Mouse (Mus musculus) layer of hippocampus, postnatal 14 days (tissue): Measurements from ENCODE around the gene Ano8. TPM values are rescaled to one million over a fixed set of nuclear protein-coding genes. Genes with fewer than 3 reads are reported as not detected.
A peak's percentile ranks its signal among the peaks of the same experiment; 100 is the strongest.
"Not testable (repeated sequence)": the region's sequence is repeated elsewhere in the genome, so short reads cannot be mapped to it uniquely, and the experiment has no call there.

ENCODE experiments used
- DNase-seq, 2 experiments: peaks; one replicate each; pipeline ENCODE4 v3.0.0; 2021 to 2022; ENCODE audit warnings: low spot score in 2 of 2, mixed read lengths in 1 of 2
- long read RNA-seq, 2 experiments: library from polyadenylated mRNA; stranded (forward); transcript quantifications; one replicate each; pipeline ENCODE4 v2.0.0; 2021
- total RNA-seq, 2 experiments: library from RNA; stranded (reverse); gene quantifications; 2 replicates each; pipeline ENCODE4 v1.2.3; 2021

Ano8 gene
- total RNA-seq: 10 to 100 TPM; 60.1 to 62.4 TPM
- long read RNA-seq, experiment 1, transcript Ano8-201 (17 exons, 3,653 nt): major isoform, 26 of 79 reads
- long read RNA-seq, experiment 1, transcript Ano8-204 (18 exons, 3,785 nt): minor isoform, 6 of 79 reads
- long read RNA-seq, experiment 1, partial matches to known transcripts: 17 of 79 reads
- long read RNA-seq, experiment 1, other reads (novel, unspliced or antisense): 30 of 79 reads
- long read RNA-seq, experiment 2, transcript Ano8-204 (18 exons, 3,785 nt): minor isoform, 6 of 90 reads
- long read RNA-seq, experiment 2, transcript Ano8-201 (17 exons, 3,653 nt): major isoform, 38 of 90 reads
- long read RNA-seq, experiment 2, partial matches to known transcripts: 22 of 90 reads
- long read RNA-seq, experiment 2, other reads (novel, unspliced or antisense): 24 of 90 reads

DNA sequence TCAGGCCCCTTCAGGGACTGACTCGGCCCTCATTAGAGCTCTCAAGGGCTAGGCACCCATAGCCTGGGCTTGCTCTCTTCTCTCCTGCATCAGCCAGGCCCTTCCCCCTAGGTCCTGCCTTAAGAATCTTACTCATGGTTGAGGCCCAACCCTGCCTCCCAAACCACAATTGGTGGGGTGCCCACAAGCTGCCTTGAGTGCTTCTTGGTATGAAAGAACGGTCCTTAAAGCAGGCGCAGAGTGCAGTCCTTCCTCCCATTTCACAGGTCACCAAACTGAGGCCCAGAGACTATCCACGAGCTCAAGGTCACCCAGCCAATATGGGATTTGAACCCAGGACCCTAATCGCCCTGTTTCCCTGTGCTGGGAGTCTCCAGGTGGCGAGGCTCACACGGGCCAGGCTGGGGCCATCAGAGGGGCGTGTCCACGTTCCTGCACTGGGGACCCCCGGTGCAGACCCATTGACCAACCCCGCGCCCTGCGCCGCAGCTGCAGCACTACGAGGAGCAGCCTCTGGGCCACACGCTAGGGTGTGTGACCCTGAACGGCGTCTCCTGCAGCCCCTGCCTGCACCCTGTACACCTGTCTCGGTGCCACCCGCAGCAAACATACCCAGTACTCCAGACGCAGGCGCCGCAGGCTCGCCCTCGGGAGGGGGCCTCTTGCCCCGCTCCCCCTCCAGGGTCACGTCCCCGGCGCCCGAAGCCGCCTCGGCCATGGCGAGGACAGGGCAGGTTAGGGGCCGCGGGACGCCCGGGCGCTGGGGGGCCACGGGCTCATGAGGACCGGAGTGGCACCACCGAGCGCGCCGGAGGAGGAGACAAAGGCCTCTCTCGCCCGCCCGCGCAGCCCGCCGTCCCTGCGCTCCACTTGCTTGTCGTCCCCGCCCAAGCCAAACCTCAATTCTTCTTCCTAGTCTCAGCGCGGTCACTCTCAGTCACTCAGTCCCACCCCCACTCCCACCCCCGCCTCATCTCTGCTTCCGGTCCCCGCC, at the start of gene Ano8:
Ano8 (minus strand) TSS at position 822 of the 994 bp plus-strand sequence.
- peak; percentile 79 to 89 for DNase-seq

DNA sequence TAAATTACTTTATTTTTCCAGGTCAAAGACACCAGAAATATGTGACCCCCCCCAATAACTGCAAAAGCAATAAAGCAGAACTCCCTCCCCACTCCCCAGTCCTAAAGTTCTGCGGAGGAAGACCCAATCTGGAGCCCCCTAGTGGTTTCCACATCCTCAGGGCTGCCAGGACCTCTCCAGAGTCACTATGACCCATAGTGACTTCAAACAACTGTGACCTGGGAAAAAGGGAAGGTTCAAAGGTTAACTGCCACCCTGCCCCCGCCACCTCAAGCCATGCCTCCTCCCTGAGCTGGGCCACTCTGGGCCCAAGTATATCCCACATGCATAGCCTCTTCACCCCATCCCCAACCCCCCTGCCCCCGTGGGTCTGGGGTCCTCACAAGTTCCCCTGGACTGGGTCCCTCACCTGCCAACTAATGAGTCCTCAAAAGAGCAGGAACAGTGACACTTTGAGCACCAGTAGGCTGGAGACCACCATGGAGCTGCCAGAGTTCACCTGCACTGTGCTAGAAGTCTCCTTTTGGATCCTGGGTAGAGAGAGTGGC, 48.6 kb upstream of the Ano8 start:
- no peak for DNase-seq

DNA sequence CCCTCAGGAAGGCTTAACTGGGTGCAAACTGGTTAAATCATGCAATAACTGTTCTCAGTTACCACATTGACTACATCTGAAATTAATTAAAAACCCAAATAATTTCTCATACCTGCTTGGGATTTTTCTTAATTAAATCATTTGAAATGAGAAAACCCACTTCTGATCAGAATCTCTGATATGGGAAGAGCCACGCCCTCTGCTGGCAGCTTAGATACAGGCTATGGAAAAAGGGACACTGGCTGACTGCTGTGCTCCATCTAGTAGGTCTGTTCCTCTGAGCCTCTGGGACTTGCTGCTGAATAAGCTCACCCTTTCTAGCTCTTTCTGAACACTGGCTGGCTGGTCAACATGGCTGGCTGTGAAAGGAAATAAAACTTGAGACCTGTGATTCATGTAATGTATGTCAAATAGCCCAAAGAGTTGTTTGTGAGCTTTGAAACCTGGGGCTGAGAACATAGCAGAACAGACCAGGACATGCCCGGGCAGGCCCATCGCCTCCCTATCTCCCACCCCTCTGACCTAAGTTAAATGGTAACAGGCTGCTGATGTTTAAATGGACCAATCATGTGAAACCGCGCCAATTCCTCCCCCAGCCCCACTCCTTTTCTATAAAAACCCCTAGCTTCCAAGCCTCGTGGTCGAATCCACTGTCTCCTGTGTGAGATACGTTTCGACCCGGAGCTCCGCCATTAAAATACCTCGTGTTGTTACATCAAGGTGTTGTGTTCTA, 45.1 kb upstream of the Ano8 start:
- DNase-seq: not testable (repeated sequence)

DNA sequence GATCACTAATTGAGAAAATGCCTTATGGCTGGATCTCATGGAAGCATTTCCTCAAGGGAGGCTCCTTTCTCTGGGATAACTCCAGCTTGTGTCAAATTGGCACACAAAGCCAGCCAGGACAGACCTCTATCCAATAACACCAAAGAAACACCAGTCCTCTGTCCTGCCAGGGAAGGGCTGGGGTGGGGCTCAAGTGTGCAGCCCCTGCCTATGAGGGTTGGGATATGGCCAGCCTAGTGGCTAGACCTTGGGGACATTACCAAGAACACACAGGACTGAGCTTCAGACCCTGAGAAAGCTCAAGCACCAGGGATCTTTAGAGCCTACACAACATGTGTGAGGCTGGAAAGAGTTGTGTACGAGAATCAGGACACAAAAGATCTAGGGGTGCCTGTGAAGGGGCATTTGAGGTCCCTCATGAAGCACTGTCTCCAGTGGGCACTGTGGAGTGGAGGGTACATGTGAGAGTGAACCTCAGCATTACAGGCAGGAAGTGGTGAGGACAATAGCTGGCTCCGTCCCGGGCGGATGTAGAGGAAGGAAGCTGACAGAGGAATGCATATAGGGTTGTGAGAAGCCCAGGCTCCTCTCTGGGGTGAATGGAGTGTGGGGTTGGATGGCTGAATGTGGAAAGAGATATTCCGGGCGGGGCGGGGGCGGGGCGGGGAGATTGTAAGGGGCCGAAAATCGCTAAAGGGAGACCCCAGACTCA, 42.8 kb upstream of the Ano8 start:
- no peak for DNase-seq

DNA sequence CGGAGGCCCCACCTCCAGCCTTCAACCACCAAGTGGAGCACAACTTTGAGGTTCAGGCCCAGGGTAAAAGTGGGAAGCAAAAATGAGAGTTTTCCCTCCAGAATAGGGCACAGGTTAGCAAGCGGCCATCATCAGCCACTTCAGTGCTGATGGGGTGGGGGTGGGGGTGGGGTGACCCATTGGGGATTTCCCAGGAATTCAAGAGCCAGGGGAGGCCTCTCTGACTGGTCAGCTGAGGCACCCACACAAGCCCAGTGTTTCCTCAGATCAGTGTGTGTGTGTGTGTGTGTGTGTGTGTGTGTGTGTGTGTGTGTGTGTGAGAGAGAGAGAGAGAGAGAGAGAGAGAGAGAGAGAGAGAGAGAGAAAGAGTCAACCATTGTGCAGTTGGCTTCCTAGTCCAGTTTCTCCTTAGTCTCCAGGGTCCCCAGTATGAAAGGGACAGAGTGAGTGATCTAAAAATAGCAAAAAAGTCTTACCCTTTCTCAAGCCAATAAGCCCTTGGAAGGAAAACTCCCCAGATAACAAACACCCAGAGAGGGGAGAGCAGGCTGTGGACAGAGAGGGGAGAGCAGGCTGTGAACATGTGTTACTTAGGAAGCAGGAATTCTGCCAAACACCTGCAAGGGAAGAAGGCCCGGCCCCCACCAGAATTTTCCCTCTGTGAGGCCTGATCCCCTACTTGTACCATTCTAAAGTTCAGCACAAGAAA, 41.6 kb upstream of the Ano8 start:
- no peak for DNase-seq

DNA sequence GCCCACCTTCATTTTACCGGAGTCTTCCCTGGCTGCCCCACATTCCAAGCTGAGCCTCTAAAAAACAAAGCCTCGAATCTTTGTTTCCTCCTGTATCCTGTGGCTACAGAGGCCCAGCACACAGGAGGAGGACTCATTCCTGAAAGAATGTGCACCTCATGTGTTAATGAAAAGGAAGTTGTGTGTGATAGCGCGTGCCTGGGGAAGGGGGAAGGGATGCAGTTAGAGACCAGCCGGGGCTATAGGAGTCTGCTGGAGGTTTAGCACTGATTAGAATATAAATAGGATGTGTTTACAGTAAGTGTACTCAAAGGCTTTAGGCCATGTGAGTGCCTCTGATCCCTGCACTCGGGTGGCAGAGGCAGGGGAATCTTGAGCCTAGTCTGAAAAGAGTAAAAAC, 40.5 kb upstream of the Ano8 start:
- DNase-seq: no peak

DNA sequence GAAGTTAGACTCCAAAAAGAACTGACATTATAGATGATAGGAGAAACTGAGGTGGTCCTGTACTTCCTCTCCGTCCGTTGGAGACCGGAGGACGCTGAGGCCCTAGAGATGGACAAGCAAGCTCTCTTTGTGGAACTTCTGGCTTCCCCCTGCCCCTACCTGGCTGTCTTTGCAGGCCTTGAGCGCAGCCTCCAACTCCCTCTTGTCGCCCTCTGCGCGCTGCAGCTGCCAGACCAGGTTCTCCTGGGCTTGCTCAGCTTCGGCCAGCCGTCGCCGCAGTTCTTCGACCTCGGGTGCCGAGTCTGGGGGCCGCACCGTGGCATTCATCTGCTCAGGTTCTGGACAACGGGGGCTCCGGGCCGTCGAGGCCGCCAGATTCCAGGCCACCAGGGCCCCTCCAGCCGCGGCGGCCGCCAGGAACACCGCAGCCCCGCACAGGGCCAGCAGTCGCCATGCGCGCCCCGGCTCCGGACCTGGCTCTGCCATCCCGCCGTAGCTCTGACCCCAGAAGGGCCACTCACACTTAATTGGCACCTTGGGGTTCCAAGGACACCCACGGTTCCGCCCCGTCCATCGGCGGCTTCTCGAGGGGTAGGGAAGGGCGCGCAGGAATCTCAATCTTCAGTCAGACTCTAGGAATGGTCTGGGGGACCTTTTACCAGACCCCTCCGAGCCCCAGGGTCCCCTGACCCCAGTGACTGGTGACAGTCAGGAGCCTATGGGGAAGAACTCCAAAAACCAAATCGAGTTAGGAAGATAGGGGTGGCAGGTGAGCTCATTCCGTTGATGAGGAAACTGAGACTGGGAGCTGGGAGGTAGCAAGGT, 39.7 kb upstream of the Ano8 start, which contains the start of gene Ccdc194:
Ccdc194 (minus strand) TSS at position 486 of the 825 bp plus-strand sequence.
- DNase-seq: no peak

DNA sequence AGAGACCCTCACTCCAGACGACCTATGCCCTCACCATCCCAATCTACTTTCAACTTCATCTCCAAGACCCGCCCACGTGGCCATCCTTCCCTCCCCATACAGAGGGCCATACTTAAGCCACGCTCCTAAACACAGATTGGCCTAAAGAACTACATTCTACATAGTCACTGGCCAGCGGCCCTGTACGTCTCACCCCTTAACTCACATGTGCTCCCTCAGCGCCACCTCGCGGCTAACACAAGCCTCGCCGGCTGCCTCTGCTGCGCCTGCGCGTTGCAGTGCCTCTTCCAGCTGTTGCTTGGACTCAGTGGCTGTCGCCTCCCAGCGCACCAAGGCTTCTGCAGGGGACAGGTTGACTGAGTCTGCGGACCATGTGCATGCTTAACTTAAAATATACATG, 35.9 kb upstream of the Ano8 start:
- peak; percentile 88 to 89 for DNase-seq

DNA sequence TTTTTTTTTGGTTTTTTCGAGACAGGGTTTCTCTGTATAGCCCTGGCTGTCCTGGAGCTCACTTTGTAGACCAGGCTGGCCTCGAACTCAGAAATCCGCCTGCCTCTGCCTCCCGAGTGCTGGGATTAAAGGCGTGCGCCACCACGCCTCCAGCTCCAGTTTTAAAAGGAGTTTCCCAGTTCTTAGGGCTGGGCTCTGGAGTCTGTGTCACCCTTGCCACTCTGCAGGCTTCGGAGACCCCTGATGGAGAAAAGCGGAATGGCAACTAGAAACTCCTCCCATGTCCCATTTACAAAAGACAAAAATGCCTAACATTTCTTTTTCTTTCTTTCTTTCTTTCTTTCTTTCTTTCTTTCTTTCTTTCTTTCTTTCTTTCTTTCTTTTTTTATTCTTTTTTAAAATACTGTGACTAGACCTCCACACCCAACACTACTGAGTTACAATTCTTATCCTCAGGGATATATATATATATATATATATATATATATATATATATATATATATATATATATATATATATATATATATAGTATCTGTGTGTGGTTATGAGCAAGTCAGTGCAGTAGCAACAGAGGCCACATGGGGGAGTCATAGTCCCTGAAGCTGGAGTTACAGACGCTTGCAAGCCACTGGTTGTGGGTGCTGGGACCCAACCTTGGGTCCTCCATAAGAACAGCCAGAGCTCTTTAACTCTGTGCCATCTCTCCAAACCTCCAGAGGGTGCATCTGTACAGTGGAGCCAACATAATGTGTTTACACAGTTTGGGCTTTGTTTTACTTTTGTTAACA, 33.5 kb upstream of the Ano8 start:
- DNase-seq: peak in 1 of 2 experiments; percentile 41

DNA sequence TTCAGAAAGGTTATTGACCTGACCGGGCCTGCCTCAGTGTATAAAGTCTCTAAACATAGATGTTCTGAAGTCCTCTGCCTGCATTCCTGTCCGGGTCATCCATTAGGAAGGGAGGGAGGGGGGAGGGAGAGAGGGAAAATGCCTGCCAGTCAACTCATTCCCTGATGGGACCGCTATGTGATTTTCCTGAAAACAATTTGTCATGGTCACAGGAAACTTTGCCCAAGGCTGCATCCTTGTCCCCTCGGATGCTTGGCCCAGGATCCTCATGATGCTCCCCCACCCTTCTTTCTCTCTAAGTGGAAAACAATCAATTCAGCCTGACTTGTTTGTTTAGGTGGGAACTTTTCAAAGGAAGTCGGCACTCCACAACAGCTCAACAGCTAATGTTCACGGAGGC, 31.0 kb upstream of the Ano8 start:
- no peak for DNase-seq

DNA sequence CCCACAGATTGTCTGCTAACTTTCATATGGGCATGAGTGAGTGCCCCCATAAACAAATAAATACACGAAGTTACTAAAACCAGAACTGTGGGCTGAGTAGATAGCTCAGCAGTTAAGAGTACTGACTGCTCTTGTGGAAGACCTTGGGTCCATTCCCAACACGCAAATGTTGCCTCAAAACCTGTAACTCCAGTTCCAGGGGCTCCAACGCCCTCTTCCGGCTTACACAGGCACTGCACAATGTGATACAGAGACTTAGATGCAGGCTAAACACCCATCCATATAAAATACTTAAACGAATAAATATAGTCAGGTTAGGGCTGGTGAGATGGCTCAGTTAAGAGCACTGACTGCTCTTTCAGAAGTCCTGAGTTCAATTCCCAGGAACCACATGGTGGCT, 29.3 kb upstream of the Ano8 start:
- DNase-seq: no peak

DNA sequence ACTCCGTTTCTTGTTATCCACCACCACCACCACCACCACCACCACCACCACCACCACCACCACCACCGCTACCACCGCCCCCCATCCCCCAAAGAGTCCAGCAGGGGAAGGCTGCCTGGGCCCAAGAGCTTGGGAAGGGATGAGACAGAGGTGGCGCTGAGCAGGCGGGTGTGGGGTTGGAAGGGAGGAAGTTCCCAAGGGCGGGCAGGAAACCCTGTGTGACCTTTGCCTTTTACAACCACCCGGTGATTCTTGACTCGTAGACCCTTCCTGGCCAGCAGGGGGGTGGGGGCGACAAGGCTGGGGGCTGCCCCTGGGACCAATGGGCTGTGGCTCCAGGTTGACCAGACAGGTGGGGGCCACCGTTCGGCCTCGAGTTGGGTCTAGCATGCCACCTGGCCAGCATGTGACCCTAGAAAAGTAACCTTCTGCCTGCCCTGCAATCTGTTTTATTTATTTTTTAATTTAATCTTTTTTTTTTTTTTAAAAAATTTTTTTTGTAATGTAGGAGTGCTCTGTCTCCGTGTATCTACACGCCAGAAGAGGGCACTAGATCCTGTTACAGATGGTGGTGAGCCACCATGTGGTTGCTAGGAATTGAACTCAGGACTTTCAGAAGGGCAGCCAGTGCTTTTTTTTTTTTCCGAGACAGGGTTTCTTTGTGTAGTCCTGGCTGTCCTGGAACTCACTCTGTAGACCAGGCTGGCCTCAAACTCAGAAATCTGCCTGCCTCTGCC, 27.4 kb upstream of the Ano8 start:
- DNase-seq: no peak

DNA sequence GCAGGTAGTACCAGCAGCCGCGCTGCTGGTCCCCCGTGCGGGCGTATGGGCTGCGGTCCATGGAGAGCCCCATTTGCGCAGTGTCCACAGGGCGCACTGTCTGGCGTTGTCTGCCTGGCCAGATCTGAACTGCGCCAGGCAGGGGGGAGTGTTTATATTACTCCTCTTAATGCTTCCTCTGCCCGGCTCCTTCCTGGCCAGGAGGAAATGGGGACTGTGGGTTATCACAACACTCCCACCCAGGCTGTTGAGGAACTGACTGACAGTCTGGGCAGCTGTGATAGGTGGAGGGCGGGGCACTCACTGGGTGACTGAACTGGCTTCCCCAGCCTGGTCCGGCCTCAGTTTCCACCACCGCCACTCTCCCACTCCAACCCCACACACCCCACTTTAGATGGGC, 25.9 kb upstream of the Ano8 start, which contains the start of gene Plvap:
Plvap (minus strand) TSS at position 109 of the 400 bp plus-strand sequence.
- no peak for DNase-seq

DNA sequence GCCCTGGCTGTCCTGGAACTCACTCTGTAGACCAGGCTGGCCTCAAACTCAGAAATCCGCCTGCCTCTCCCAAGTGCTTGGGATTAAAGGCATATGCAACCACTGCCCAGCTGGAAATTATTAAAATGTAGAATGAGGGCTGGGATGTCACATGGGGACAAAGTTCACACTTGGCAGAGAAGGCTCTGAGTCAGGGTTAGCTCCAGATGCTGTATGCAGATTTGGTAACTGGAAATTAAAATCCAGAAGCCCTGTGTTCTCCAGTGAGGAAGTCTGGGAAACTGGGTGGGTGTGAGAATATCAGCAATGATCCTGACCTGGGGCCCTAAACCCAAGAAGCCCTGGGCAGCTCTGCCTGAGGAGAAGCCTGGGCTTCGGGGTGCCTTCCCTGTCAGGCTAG, 23.6 kb upstream of the Ano8 start:
- DNase-seq: no peak

DNA sequence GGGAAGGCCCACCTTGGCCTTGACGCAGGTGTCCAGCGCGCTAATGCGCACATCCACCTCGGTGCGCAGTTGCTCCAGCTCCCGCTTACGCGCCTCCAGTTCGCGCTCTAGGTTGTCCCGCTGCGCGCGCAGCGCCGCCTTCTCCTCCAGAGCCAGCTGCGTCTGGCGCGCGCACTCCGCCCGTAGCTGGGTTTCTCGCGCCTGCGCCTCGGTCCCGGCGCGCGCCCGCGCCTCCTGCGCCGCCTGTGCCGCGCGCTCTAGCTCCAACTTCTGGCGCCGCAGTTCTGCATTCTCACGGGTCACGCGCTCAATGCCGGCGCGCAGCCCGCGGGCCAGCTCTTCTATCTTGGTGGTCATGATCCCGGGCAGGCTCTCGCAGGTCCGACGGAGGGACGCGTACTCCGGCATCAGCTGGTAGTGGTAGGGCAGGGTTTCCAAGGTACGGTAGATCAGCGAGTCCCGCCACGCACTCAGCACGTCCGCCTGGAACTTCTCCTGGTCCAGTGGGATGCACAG, 21.9 kb upstream of the Ano8 start:
- peak; percentile 69 to 75 for DNase-seq

DNA sequence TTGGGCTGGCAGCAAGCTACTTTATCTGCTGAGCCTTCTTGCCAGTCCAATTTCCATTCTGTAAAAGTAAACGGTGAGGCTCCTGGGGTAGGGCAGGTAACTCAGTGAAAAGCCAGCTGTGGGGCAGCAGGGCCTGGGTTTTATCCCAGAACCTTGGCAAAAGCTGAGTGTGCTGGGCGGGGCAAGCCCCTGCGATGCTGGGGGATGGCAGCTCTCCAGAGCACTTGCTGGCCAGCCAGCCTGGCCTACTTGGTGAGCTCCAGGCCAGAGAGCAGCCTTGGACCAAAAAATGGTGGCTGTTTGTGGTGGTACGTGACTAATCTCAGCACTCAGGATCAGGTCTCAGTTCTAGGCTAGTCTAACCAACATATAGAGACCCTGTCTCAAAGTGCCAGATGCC, 20.2 kb upstream of the Ano8 start:
- DNase-seq: no peak

DNA sequence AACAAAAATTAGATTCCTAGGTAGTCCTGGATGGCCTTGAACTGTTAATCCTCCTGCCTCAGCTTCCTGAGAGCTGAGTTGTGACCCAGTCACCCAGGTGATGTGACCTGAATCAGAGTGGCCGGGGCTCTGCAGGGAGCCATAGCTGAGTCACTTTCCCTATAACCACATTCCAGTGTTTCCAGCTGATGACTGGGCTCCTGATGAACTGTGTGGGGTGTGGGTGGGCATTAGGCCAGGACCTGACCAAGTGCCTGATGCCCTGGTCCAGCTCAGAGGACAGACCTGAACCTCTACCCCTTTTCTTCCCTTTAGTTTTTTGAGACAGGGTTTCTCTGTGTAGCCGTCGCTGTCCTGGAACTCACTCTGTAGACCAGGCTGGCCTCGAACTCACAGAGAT, 19.6 kb upstream of the Ano8 start:
- no peak for DNase-seq
